Mouse (Mus musculus) neural tube, embryonic 14.5 days (tissue): ENCODE measurements at regions not wholly inside any gene's neighbourhood (a gene's known extent, or its start where the extent isn't known, plus 50 kb on each side); places are given as distances from the start of the nearest gene placed in this dataset.
A peak's percentile ranks its signal among the peaks of the same experiment; 100 is the strongest.
"Not testable (repeated sequence)": the region's sequence is repeated elsewhere in the genome, so short reads cannot be mapped to it uniquely, and the experiment has no call there.

Source experiments
- ATAC-seq: fragments of 200-750 bp; cut with Nextera tagmentation; 2 replicates; pipeline ENCODE4 v1.8.0; 2017; ENCODE audit warnings: low read depth, mild to moderate bottlenecking, moderate TSS enrichment, moderate library complexity
- H3K27ac ChIP-seq: fragments of 300-500 bp; sonication (generic); 2 replicates; pipeline ENCODE4 v1.5.1; 2014; ENCODE audit warnings: low read depth, mild to moderate bottlenecking, control low read depth, low read length, moderate library complexity, mixed read lengths
- H3K27me3 ChIP-seq: fragments of 300-500 bp; sonication (generic); 2 replicates; pipeline ENCODE4 v1.6.1; 2014; ENCODE audit warnings: low read length; ENCODE audit not compliant: control insufficient read depth, insufficient read depth
- H3K36me3 ChIP-seq: fragments of 300-500 bp; sonication (generic); 2 replicates; pipeline ENCODE4 v1.6.1; 2014; ENCODE audit warnings: low read length, mixed read lengths; ENCODE audit not compliant: control insufficient read depth, insufficient read depth
- H3K4me1 ChIP-seq: fragments of 300-500 bp; sonication (generic); 2 replicates; pipeline ENCODE4 v1.6.1; 2014; ENCODE audit warnings: low read length; ENCODE audit not compliant: control insufficient read depth, insufficient read depth
- H3K4me2 ChIP-seq: fragments of 300-500 bp; sonication (generic); 2 replicates; pipeline ENCODE4 v1.6.1; 2014; ENCODE audit warnings: mild to moderate bottlenecking, low read depth, low read length, control low read depth
- H3K4me3 ChIP-seq: fragments of 300-500 bp; sonication (generic); 2 replicates; pipeline ENCODE4 v1.5.1; 2014; ENCODE audit warnings: low read depth, low read length, control low read depth, mixed read lengths
- H3K9ac ChIP-seq: fragments of 300-500 bp; sonication (generic); replicated peaks from 2 replicates; pipeline ENCODE4 v1.6.1; 2014; ENCODE audit warnings: low read depth, mild to moderate bottlenecking, control low read depth, low read length, mixed read lengths
- H3K9me3 ChIP-seq: fragments of 300-500 bp; sonication (generic); 2 replicates; pipeline ENCODE4 v1.6.1; 2016; ENCODE audit warnings: low read length; ENCODE audit not compliant: control insufficient read depth
- WGBS: fragments of 180-500 bp; shearing (Covaris S2); extraction: QIAGEN DNeasy Blood & Tissue Kit; methylation state at CpG from one replicate; pipeline ENCODE4 v1.1.7; 2014; 5-methylcytosine and 5-hydroxymethylcytosine counted together

- peak; percentile 24; the same call in 1 of the 2 replicates for ATAC-seq
- Histone ChIP-seq H3K27ac (no peak overlapping the region), H3K4me2 (no peak overlapping the region), H3K4me1 (no peaks in the 10 kb centered on the region), H3K27me3 (no peaks in the 10 kb centered on the region), H3K4me3 (no peak overlapping the region), H3K9ac (no peak overlapping the region), H3K9me3 (no peaks in the 10 kb centered on the region), H3K36me3 (no peaks in the 10 kb centered on the region)
- 28% methylated on average over 12 of the region's 12 CpGs for WGBS
Measured at GRCm38 (mm10) chr8:35159329-35159728, 606.3 kb upstream of the Gm19410 start.

DNA sequence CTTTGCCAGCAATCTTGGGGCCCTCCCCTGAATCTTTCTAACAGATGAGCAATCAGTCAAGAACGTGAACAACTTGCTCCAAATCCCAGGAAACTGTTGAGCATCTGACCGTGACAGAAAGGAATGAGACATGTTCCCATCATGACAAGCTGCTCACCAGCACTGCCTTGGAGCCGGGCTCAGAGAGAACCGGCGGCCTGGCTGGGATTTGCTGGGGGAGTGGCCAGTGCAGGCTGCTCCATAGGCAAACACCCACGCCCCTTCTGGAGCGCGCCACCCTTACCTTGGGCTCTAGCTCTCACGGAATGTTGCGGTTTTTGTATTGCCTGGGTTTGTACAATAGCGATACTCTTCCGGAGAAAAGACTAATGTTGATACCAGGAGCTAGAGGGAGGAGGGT is 605.4 kb upstream of the Gm19410 start:
- Histone ChIP-seq H3K4me1 (no peaks in the 10 kb centered on the region), H3K27ac (no peak overlapping the region), H3K9ac (no peak overlapping the region), H3K4me2 (no peak overlapping the region), H3K9me3 (no peaks in the 10 kb centered on the region), H3K4me3 (no peak overlapping the region), H3K36me3 (no peaks in the 10 kb centered on the region), H3K27me3 (no peaks in the 10 kb centered on the region)
- WGBS, result 92% methylated on average over 12 of the region's 12 CpGs
- ATAC-seq, result no peak

GRCm38 (mm10) chr8:35162166-35162565 is 603.4 kb upstream of the Gm19410 start:
- not testable (repeated sequence) for H3K4me1 ChIP-seq, H3K27ac ChIP-seq, H3K4me2 ChIP-seq, H3K9me3 ChIP-seq, H3K4me3 ChIP-seq, ATAC-seq, H3K27me3 ChIP-seq, H3K36me3 ChIP-seq, H3K9ac ChIP-seq
- 91% methylated on average over 4 of the region's 4 CpGs for WGBS

DNA sequence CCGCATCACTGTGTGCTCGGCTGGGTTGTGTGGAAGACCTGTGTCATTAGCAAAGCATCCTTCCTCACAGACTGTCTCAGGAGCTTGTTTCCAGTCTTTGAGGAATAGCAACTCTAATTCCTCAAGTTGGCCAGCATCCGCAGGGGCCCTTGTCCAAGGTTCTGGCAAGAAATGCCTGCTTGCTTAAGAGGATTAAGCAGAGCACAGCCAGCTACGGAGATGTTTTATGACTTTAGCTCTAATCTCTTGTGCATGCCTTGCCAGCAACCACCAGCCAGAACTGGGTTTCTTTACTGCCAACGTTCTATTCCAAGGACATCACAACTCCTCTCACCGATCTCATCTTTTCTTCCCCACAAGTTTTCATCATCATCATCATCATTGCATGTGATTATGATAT is 599.0 kb upstream of the Gm19410 start:
- H3K27ac ChIP-seq, result no peak overlapping the region
- no peak overlapping the region for H3K4me2 ChIP-seq
- no peaks in the 10 kb centered on the region for H3K27me3 ChIP-seq
- no peak overlapping the region for H3K4me3 ChIP-seq
- 93% methylated on average over 6 of the region's 6 CpGs for WGBS
- H3K9me3 ChIP-seq, result no peaks in the 10 kb centered on the region
- H3K36me3 ChIP-seq, result no peaks in the 10 kb centered on the region
- no peak overlapping the region for H3K9ac ChIP-seq
- ATAC-seq, result no peak
- no peaks in the 10 kb centered on the region for H3K4me1 ChIP-seq

DNA sequence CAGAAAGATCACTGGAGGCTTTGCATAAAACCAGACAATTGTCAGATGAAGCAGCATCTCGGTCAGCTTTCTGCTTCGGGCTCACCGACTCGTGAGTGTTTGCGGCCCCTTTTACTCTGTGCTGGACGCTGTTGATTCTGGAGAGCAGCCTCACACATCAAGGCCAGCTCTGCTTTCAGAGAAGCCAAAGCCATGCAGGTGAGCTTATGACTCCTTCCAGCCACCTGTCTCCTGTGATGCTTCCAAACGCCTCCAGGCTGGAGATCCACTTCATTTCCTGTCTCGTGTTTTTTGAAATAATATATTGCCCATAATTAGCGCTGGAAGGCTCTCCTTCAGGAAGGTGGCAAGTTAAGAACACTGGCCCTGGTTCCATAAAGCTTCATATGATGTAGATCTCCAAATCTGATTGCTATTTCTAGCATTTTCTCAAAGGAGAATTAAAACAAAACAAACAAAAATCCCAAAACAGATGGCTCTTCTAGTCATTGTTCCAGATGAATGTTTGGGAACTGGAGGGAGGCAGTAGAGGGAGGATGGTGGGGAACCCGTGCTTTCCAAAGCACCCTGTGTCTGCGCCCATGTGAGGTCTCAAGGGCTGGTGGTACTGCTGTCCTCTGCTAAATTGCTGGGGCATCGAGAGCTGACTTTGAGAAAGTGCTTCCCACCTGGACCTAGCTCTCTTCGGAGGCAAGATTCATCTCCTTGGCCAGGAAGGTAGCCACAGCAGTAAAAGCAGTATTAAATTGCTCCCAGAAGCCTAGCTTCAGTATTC is 593.9 kb upstream of the Gm19410 start:
- H3K4me3 ChIP-seq, result no peak overlapping the region
- 85% methylated on average over 13 of the region's 13 CpGs for WGBS
- ATAC-seq, result no peak
- no peak overlapping the region for H3K4me2 ChIP-seq
- H3K36me3 ChIP-seq, result no peaks in the 10 kb centered on the region
- no peaks in the 10 kb centered on the region for H3K9me3 ChIP-seq
- H3K27ac ChIP-seq, result no peak overlapping the region
- H3K9ac ChIP-seq, result no peak overlapping the region
- no peaks in the 10 kb centered on the region for H3K4me1 ChIP-seq
- H3K27me3 ChIP-seq, result no peaks in the 10 kb centered on the region

- H3K4me2 ChIP-seq, result no peak overlapping the region
- H3K9me3 ChIP-seq, result no peaks in the 10 kb centered on the region
- no peaks in the 10 kb centered on the region for H3K4me1 ChIP-seq
- 74% methylated on average over 5 of the region's 5 CpGs for WGBS
- no peak overlapping the region for H3K27ac ChIP-seq
- H3K36me3 ChIP-seq, result no peaks in the 10 kb centered on the region
- H3K4me3 ChIP-seq, result no peak overlapping the region
- H3K27me3 ChIP-seq, result no peaks in the 10 kb centered on the region
- ATAC-seq, result no peak
- H3K9ac ChIP-seq, result no peak overlapping the region
Measured at GRCm38 (mm10) chr8:35177314-35177713, 588.3 kb upstream of the Gm19410 start.

GRCm38 (mm10) chr8:35180075-35180474 is 585.5 kb upstream of the Gm19410 start:
- Histone ChIP-seq H3K4me3 (no peak overlapping the region), H3K4me1 (no peaks in the 10 kb centered on the region), H3K27me3 (no peaks in the 10 kb centered on the region), H3K27ac (no peak overlapping the region), H3K9ac (no peak overlapping the region), H3K9me3 (no peaks in the 10 kb centered on the region), H3K36me3 (no peaks in the 10 kb centered on the region), H3K4me2 (no peak overlapping the region)
- 78% methylated on average over 3 of the region's 3 CpGs for WGBS
- no peak for ATAC-seq

- Histone ChIP-seq H3K4me1 (no peaks in the 10 kb centered on the region), H3K4me2 (no peak overlapping the region), H3K27ac (no peak overlapping the region), H3K27me3 (no peaks in the 10 kb centered on the region), H3K9ac (no peak overlapping the region), H3K9me3 (no peaks in the 10 kb centered on the region), H3K4me3 (no peak overlapping the region), H3K36me3 (no peaks in the 10 kb centered on the region)
- WGBS, result 88% methylated on average over 4 of the region's 4 CpGs
- ATAC-seq, result no peak
Measured at GRCm38 (mm10) chr8:35182141-35182540, 583.4 kb upstream of the Gm19410 start.

- H3K4me2 ChIP-seq, result no peak overlapping the region
- ATAC-seq, result no peak
- no peak overlapping the region for H3K4me3 ChIP-seq
- H3K36me3 ChIP-seq, result no peaks in the 10 kb centered on the region
- H3K4me1 ChIP-seq, result no peaks in the 10 kb centered on the region
- 94% methylated on average over 14 of the region's 14 CpGs for WGBS
- no peaks in the 10 kb centered on the region for H3K27me3 ChIP-seq
- no peak overlapping the region for H3K9ac ChIP-seq
- H3K27ac ChIP-seq, result no peak overlapping the region
- H3K9me3 ChIP-seq, result no peaks in the 10 kb centered on the region
Measured at GRCm38 (mm10) chr8:35183423-35183822, 582.2 kb upstream of the Gm19410 start.
